Mouse (Mus musculus): ENCODE measurements around the gene Slc22a14. TPM values are rescaled to one million over a fixed set of nuclear protein-coding genes. Genes with fewer than 3 reads are reported as not detected.

The Slc22a14 gene
- polyA plus RNA-seq, 1 experiment, result not detected

DNA sequence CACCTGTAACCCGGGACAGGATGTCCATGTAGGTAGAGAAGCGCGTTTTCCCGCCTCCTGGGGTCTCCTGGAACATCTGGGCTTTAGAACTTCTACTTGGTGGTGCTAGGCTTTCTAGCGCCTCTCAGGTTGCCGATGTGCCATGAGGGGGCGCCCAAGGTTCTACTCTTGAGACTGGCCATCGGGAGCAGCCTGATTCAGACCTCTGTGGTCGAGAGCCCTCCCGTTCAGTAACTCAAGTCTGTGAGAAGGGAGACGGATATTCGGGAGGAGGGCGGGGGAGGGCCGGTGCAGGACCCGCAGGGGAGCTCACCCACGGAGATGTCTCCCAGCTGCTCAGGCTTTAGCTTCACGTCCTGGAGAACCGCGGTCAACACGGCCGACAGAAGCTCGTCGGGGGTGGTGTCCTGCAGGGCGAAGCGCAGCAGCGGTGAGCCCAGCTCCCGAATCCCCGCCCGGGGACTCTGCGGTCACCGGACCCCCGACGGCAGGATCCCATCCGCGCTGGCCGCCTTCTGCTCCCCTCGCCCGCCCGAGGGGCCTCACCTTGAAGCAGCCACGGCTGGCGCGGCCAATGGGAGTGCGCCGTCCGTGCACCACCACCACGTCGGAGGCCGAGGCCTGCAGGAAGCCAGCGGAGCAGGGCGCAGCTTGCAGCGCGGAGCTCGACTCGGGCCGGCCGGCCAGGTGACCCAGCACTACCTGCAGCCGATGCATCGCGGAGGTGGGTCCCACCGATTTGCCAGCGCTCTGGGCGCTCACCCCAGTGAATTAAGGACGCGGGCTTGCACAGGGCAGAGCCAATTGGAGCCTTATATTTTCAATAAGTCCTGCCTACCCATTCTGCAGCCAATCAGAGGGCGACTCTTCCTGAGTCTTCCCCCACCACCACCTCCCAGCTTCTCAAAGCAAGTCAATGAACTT, 208.8 kb downstream of the Slc22a14 start, which contains the start of gene Acaa1b:
Acaa1b (minus strand) TSS at position 816 of the 924 bp plus-strand sequence.
- 2% methylated on average over 65 of the region's 65 CpGs for WGBS
- H3K4me1 ChIP-seq (ENCODE audit: control insufficient read depth, insufficient read depth, low read length), result peaks cover 6% of the 10 kb centered on the region; the same call in 1 of the 2 replicates
- peak within 1 kb of the TSS; percentile 34 for H3K4me3 ChIP-seq (ENCODE audit: insufficient read depth, low read depth, low read length)
- no peak within 1 kb of the TSS for H3K27ac ChIP-seq (ENCODE audit: insufficient read depth, low read depth, low read length)
- TF ChIP-seq CTCF (IDR thresholded peaks at IDR 0.05; ENCODE audit: insufficient read depth, low read depth, low read length) (no peak), POLR2A (IDR thresholded peaks at IDR 0.05; ENCODE audit: insufficient read depth, low read depth, low read length) (no peak)

DNA sequence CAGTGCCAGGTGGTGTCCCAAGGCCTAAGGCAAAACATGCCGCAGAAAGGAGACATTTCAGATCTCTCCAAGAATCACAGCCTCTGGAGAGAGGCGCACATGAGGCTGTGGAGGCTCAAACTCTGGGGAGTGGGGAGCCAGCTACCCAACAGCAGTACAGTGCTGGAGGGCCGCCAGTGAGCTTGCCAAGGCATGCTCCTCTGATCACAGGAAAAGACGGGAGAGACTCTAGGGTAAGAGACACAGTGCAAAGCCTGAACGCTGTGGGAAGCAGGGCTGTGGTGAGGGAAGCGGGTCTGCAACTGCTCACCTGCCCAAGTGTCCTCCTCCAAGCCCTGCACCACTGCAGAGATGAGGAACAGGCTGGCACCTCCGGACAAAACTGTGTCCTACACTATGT, 209.5 kb downstream of the Slc22a14 start:
- TF ChIP-seq POLR2A (IDR thresholded peaks at IDR 0.05; ENCODE audit: insufficient read depth, low read depth, low read length) (no peak), CTCF (IDR thresholded peaks at IDR 0.05; ENCODE audit: insufficient read depth, low read depth, low read length) (no peak)

GRCm38 (mm10) chr9:119155416-119155815, 209.9 kb downstream of the Slc22a14 start:
- peaks cover 6% of the 10 kb centered on the region; the same call in 1 of the 2 replicates for H3K4me1 ChIP-seq (ENCODE audit: control insufficient read depth, insufficient read depth, low read length)
- TF ChIP-seq CTCF (IDR thresholded peaks at IDR 0.05; ENCODE audit: insufficient read depth, low read depth, low read length) (no peak), POLR2A (IDR thresholded peaks at IDR 0.05; ENCODE audit: insufficient read depth, low read depth, low read length) (no peak)
- no peak overlapping the region for H3K4me3 ChIP-seq (ENCODE audit: insufficient read depth, low read depth, low read length)
- 83% methylated on average over 8 of the region's 8 CpGs for WGBS
- no peak overlapping the region for H3K27ac ChIP-seq (ENCODE audit: insufficient read depth, low read depth, low read length)

More for the DNA sequence above, 209.5 kb downstream of the Slc22a14 start:
- peaks cover 6% of the 10 kb centered on the region; the same call in 1 of the 2 replicates for H3K4me1 ChIP-seq (ENCODE audit: control insufficient read depth, insufficient read depth, low read length)
- WGBS, result 55% methylated on average over 7 of the region's 7 CpGs
- no peak overlapping the region for H3K27ac ChIP-seq (ENCODE audit: insufficient read depth, low read depth, low read length)
- no peak overlapping the region for H3K4me3 ChIP-seq (ENCODE audit: insufficient read depth, low read depth, low read length)

DNA sequence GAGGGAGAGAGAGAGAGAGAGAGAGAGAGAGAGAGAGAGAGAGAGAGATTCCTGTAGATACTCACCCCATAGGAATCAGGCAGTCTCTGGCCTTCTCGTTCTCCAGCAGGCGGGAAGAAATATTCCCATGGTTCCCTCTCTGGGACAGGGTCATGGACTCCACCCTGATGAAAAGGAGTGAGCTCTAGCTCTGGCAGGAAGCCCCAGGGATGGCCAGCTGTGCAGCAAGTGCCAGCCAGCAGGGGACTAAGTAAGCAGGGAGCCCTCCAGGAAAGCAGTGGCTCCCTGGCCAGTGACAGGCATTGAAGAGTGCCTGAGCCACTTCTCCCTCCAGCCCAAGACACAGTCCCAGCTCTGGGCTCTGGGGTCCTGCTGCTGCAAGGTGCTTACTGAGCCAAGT, 213.6 kb downstream of the Slc22a14 start:
- Histone ChIP-seq H3K4me1 (ENCODE audit: control insufficient read depth, insufficient read depth, low read length) (peaks cover 5% of the 10 kb centered on the region; the same call in 1 of the 2 replicates), H3K27ac (ENCODE audit: insufficient read depth, low read depth, low read length) (no peak overlapping the region), H3K4me3 (ENCODE audit: insufficient read depth, low read depth, low read length) (no peak overlapping the region)
- WGBS, result 69% methylated on average over 2 of the region's 2 CpGs
- TF ChIP-seq POLR2A (IDR thresholded peaks at IDR 0.05; ENCODE audit: insufficient read depth, low read depth, low read length) (no peak), CTCF (IDR thresholded peaks at IDR 0.05; ENCODE audit: insufficient read depth, low read depth, low read length) (no peak)

GRCm38 (mm10) chr9:119149601-119150000, 215.8 kb downstream of the Slc22a14 start:
- Histone ChIP-seq H3K27ac (ENCODE audit: insufficient read depth, low read depth, low read length) (no peak overlapping the region), H3K4me1 (ENCODE audit: control insufficient read depth, insufficient read depth, low read length) (no peaks in the 10 kb centered on the region), H3K4me3 (ENCODE audit: insufficient read depth, low read depth, low read length) (no peak overlapping the region)
- TF ChIP-seq POLR2A (IDR thresholded peaks at IDR 0.05; ENCODE audit: insufficient read depth, low read depth, low read length) (no peak), CTCF (IDR thresholded peaks at IDR 0.05; ENCODE audit: insufficient read depth, low read depth, low read length) (no peak)
- WGBS, result 65% methylated on average over 5 of the region's 5 CpGs

DNA sequence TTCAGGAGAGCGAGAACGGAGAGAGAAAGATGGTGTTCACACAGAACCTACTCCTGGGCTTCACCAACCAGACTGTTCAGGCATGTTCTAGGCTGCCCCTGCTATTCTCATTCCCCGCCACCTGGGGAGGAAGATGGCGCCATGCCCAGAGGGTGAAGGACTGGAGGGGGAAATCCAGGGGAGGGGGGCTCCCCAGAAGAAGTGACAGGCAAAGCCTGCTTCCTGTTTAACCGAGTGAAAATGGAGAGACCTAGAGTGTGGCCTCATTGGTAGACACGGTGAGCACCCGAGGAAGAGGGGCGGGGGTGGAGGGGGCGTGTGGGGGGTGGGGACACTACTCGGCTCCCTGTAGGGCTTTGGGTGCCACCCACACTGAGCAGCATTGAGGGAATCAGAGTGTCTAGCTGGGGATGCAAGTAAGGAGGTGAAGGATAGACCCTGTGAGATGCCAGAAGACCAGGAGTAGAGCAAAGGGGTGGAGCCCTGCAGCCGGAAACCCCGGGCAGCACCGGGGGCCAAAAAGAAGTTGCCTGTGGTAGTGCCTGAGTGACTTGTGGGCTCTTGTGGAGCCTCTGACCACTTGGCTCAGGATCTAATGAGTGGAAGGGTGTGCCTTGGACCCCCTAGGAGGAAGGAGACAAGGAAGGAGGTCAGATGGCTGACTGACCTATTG, 219.1 kb downstream of the Slc22a14 start:
- no peaks in the 10 kb centered on the region for H3K4me1 ChIP-seq (ENCODE audit: control insufficient read depth, insufficient read depth, low read length)
- WGBS, result 52% methylated on average over 13 of the region's 13 CpGs
- TF ChIP-seq CTCF (IDR thresholded peaks at IDR 0.05; ENCODE audit: insufficient read depth, low read depth, low read length) (no peak), POLR2A (IDR thresholded peaks at IDR 0.05; ENCODE audit: insufficient read depth, low read depth, low read length) (no peak)
- H3K4me3 ChIP-seq (ENCODE audit: insufficient read depth, low read depth, low read length), result no peak overlapping the region
- no peak overlapping the region for H3K27ac ChIP-seq (ENCODE audit: insufficient read depth, low read depth, low read length)

DNA sequence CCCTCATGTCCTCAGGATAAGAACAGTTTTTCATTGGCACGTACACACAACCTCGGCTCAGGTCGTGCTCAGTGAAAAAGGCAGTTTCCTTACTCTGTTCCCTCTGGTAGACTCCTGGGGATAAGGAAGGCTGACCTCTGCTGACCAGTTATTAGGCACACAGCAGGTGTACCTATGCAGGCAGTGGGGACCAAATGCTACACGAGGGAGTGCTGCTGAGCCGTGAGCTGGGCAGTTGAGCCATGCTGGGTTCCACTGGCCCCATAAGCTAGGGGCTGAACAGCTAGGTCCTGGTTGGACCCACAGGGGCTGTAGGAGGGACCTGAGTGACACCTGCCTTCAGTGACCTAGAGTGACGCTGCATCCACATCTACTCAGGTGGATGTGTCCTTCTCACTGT, 219.7 kb downstream of the Slc22a14 start:
- WGBS, result 69% methylated on average over 6 of the region's 6 CpGs
- no peak for TF ChIP-seq CTCF (IDR thresholded peaks at IDR 0.05; ENCODE audit: insufficient read depth, low read depth, low read length)
- TF ChIP-seq POLR2A (IDR thresholded peaks at IDR 0.05; ENCODE audit: insufficient read depth, low read depth, low read length), result no peak
- H3K27ac ChIP-seq (ENCODE audit: insufficient read depth, low read depth, low read length), result no peak overlapping the region
- H3K4me3 ChIP-seq (ENCODE audit: insufficient read depth, low read depth, low read length), result no peak overlapping the region
- no peaks in the 10 kb centered on the region for H3K4me1 ChIP-seq (ENCODE audit: control insufficient read depth, insufficient read depth, low read length)

GRCm38 (mm10) chr9:119145137-119145536, 220.2 kb downstream of the Slc22a14 start:
- H3K4me1 ChIP-seq (ENCODE audit: control insufficient read depth, insufficient read depth, low read length), result no peaks in the 10 kb centered on the region
- no peak for TF ChIP-seq CTCF (IDR thresholded peaks at IDR 0.05; ENCODE audit: insufficient read depth, low read depth, low read length)
- TF ChIP-seq POLR2A (IDR thresholded peaks at IDR 0.05; ENCODE audit: insufficient read depth, low read depth, low read length), result no peak
- H3K27ac ChIP-seq (ENCODE audit: insufficient read depth, low read depth, low read length), result no peak overlapping the region
- H3K4me3 ChIP-seq (ENCODE audit: insufficient read depth, low read depth, low read length), result no peak overlapping the region
- WGBS, result 65% methylated on average over 10 of the region's 10 CpGs

DNA sequence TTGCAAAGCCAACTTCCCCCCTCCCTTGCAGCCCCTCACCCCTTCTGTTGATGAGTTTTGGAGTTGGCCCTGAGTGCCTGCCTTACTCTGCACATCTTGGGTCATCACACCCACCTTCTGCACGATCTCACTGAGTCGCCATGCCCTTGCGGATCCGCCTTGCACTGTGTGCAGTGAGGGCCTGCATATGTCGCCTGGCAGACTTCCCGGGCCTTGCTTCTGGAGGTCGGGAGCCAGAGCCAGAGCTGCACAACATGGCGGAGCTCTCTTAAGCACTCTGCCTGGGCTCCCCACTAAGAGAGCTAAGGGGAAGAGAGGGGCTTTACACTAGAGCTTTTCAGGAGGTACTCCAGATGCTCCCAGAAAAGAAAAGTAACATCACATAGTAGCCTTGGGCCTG, 220.7 kb downstream of the Slc22a14 start:
- WGBS, result 78% methylated on average over 8 of the region's 8 CpGs
- H3K27ac ChIP-seq (ENCODE audit: insufficient read depth, low read depth, low read length), result no peak overlapping the region
- no peak overlapping the region for H3K4me3 ChIP-seq (ENCODE audit: insufficient read depth, low read depth, low read length)
- no peaks in the 10 kb centered on the region for H3K4me1 ChIP-seq (ENCODE audit: control insufficient read depth, insufficient read depth, low read length)
- TF ChIP-seq CTCF (IDR thresholded peaks at IDR 0.05; ENCODE audit: insufficient read depth, low read depth, low read length), result no peak
- TF ChIP-seq POLR2A (IDR thresholded peaks at IDR 0.05; ENCODE audit: insufficient read depth, low read depth, low read length), result no peak
